Mouse (Mus musculus) heart, postnatal 0 days (tissue): ENCODE data around the gene Ell. TPM values are rescaled to one million over a fixed set of nuclear protein-coding genes. Genes with fewer than 3 reads are reported as not detected.

Source experiments
- ATAC-seq: fragments of 200-750 bp; cut with Nextera tagmentation; 2 replicates; pipeline ENCODE4 v1.8.0; 2017; ENCODE audit warnings: low read depth, moderate number of reproducible peaks, moderate library complexity; ENCODE audit not compliant: insufficient read depth
- DNase-seq: peaks from one replicate; pipeline ENCODE4 v3.0.0-alpha.2; 2016; ENCODE audit warnings: low spot score
- H3K27ac ChIP-seq: fragments of 300-500 bp; sonication (generic); 2 replicates; pipeline ENCODE4 v1.5.1; 2014; ENCODE audit warnings: low read depth, mild to moderate bottlenecking
- H3K27me3 ChIP-seq: fragments of 300-500 bp; sonication (generic); 2 replicates; pipeline ENCODE4 v1.6.1; 2014; ENCODE audit warnings: low read length, mixed read lengths; ENCODE audit not compliant: control insufficient read depth, insufficient read depth
- H3K36me3 ChIP-seq: fragments of 300-500 bp; sonication (generic); replicated peaks from 2 replicates; pipeline ENCODE4 v1.6.1; 2014; ENCODE audit warnings: low read length, mixed read lengths; ENCODE audit not compliant: control insufficient read depth, insufficient read depth
- H3K4me1 ChIP-seq: fragments of 300-500 bp; sonication (generic); 2 replicates; pipeline ENCODE4 v1.6.1; 2014; ENCODE audit warnings: antibody characterized with exemption; ENCODE audit not compliant: control insufficient read depth, insufficient read depth
- H3K4me2 ChIP-seq: fragments of 300-500 bp; sonication (generic); 2 replicates; pipeline ENCODE4 v1.6.1; 2014; ENCODE audit warnings: low read depth, mild to moderate bottlenecking, low read length, moderate library complexity
- H3K4me3 ChIP-seq: fragments of 300-500 bp; sonication (generic); 2 replicates; pipeline ENCODE4 v1.5.1; 2014; ENCODE audit warnings: low read depth, low read length
- H3K9ac ChIP-seq: fragments of 300-500 bp; sonication (generic); replicated peaks from 2 replicates; pipeline ENCODE4 v1.6.1; 2014; ENCODE audit warnings: low read depth, low read length, mixed read lengths
- H3K9me3 ChIP-seq: fragments of 300-500 bp; sonication (generic); replicated peaks from 2 replicates; pipeline ENCODE4 v1.6.1; 2016; ENCODE audit warnings: low read length; ENCODE audit not compliant: control insufficient read depth
- CTCF ChIP-seq: IDR thresholded peaks from 2 replicates; pipeline ENCODE4 v1.5.1; 2016; ENCODE audit warnings: antibody characterized with exemption, control low read depth, low read depth
- EP300 ChIP-seq: IDR thresholded peaks from 2 replicates; pipeline ENCODE4 v1.6.1; 2016; ENCODE audit warnings: antibody characterized with exemption, low read depth
- WGBS: fragments of 180-500 bp; shearing (Covaris S2); extraction: QIAGEN DNeasy Blood & Tissue Kit; methylation state at CpG from one replicate; pipeline ENCODE4 v1.1.7; 2014; 5-methylcytosine and 5-hydroxymethylcytosine counted together
- polyA plus RNA-seq: library from polyadenylated mRNA; unstranded; fragments of >200 nt; fragmentation: Nextera tagmentation; extraction: Ambion mirVana; gene quantifications from 2 replicates; pipeline ENCODE4 v1.2.1, GENCODE M21; 2015
- total RNA-seq: library from RNA; depleted of rRNA; stranded (reverse); fragments of >200 nt; gene quantifications from 2 replicates; pipeline ENCODE4 v1.2.3, GENCODE M21; 2014; ENCODE audit warnings: low replicate concordance

The Ell gene
- total and polyA plus RNA-seq, 2 experiments from 2014 or later: 7.3 to 9.1 TPM

DNA sequence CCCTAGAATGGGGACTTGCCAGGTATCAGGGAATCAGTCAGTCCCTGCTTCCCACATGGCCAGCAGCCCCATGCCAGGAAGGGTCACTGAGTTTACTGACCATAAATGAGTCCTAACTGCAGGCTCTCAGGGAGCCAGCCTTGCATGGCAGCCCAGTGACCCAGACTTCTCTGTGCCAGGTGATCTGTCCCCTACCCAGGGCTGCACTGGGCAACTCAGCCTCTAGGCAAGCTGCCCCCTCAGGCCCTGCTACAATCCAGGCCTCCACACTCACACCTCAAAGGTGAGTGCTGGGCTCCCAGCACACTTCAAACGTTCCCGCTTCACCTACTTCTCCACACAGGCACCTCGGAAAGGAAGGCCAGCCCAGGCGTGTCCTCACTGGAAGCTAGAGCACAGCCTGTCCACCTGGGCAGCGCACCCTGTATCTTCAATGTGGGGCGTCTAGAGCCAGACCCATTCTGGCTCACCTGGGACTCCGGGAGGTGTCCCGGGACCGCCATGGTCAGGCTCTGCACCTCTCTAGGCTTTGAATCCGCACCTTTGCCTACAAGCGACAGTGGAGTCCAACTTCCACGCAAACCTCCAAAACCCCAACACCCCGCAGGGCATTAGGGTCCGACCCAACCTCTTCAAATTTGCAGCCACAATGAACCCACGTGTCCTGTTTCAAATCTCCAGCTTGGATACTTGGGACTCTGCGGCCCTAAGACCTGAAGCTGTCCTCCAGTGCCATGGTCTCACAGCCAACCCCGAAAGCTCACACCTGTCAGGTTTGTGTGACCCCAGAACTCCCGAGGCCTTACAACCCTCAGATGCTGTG lies 67.7 kb downstream of the Ell start:
- Histone ChIP-seq H3K4me3 (peak overlapping the region; percentile 58), H3K4me1 (peaks cover 11% of the 10 kb centered on the region; the same call in 1 of the 2 replicates), H3K9me3 (no peaks in the 10 kb centered on the region), H3K36me3 (0 out of 2 replicates have a peak, but pooled peaks cover 5% of the 10 kb centered on the region), H3K27ac (no peak overlapping the region), H3K9ac (peak overlapping the region; percentile 69), H3K27me3 (no peaks in the 10 kb centered on the region), H3K4me2 (peak overlapping the region; percentile 96)
- TF ChIP-seq CTCF: no peak
- no peak for TF ChIP-seq EP300
- ATAC-seq (no peak), DNase-seq (no peak)
- WGBS: 71% methylated on average over 18 of the region's 18 CpGs

DNA sequence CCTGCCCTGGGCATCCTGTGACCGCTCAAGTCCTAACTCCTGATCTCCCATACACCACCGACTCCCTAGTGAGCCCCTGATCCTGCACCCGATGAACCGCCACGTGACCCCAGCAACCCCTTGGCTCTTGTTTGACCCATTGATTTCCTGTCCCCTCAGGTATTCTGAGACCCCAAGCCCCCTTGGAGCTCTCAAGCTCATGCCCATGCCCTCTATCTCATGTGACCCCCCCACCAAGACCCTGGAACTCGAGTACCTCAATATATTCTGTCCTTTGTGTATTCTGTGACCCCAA lies 68.3 kb downstream of the Ell start:
- peak overlapping the region; percentile 58 for H3K4me3 ChIP-seq
- H3K9ac ChIP-seq: peak overlapping the region; percentile 69
- no peak for TF ChIP-seq CTCF
- TF ChIP-seq EP300: no peak
- 38% methylated on average over 6 of the region's 6 CpGs for WGBS
- H3K27ac ChIP-seq: peak overlapping the region; percentile 92
- no peak for ATAC-seq
- no peak for DNase-seq
- no peaks in the 10 kb centered on the region for H3K27me3 ChIP-seq
- 0 out of 2 replicates have a peak, but pooled peaks cover 4% of the 10 kb centered on the region for H3K36me3 ChIP-seq
- peaks cover 11% of the 10 kb centered on the region; the same call in 1 of the 2 replicates for H3K4me1 ChIP-seq
- peak overlapping the region; percentile 96 for H3K4me2 ChIP-seq
- no peaks in the 10 kb centered on the region for H3K9me3 ChIP-seq

DNA sequence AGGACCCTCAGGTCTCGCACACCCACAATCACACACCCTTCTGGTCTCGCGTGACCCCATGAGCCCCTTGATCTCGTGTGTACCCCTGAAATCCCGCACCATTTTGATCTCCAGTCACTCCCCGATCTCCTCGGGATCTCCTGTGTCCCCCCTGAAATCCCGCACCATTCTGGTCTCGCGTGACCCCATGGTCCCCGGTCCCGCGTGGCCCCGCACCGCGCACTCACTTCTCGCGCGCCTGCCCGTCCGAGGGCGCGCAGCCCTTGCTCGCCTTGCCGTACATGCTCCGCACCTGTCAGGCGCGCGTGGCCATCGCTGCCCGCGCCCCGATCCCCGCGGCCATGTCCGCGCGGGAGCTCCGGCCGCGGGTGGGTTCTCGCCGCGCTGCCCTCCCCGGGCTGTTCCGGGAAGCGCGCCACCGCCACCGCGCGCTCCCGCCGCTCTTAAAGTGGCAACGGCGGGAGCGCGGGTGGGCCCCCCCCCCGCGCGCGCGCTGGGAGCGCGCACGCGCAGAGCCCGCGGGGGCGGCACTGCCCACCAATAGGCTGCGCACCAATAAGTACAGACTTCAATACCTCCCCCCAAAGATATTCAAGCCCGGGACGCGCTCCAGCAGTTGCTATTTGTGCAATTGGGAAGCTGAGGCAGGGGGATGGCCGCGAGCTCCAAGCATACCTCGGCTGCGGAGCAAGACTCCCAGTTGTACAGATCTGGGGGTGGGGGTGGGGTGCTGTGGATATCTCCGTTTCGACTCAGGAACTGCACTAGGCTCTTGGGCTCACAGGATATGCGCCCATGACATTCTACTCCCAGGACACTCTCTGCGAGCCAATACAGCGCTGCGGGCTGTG lies 68.9 kb downstream of the Ell start:
- DNase-seq: peak; percentile 46
- TF ChIP-seq CTCF (no peak), EP300 (0 out of 2 replicates have a peak, but pooled peaks have one; percentile 30)
- H3K36me3 ChIP-seq: no peaks in the 10 kb centered on the region
- no peaks in the 10 kb centered on the region for H3K9me3 ChIP-seq
- H3K4me2 ChIP-seq: peak overlapping the region; percentile 96
- H3K27me3 ChIP-seq: no peaks in the 10 kb centered on the region
- H3K27ac ChIP-seq: peak overlapping the region; percentile 92
- no peak for ATAC-seq
- H3K9ac ChIP-seq: peak overlapping the region; percentile 69
- peaks cover 11% of the 10 kb centered on the region; the same call in 1 of the 2 replicates for H3K4me1 ChIP-seq
- H3K4me3 ChIP-seq: peak overlapping the region; percentile 58
- WGBS: 1% methylated on average over 83 of the region's 84 CpGs

DNA sequence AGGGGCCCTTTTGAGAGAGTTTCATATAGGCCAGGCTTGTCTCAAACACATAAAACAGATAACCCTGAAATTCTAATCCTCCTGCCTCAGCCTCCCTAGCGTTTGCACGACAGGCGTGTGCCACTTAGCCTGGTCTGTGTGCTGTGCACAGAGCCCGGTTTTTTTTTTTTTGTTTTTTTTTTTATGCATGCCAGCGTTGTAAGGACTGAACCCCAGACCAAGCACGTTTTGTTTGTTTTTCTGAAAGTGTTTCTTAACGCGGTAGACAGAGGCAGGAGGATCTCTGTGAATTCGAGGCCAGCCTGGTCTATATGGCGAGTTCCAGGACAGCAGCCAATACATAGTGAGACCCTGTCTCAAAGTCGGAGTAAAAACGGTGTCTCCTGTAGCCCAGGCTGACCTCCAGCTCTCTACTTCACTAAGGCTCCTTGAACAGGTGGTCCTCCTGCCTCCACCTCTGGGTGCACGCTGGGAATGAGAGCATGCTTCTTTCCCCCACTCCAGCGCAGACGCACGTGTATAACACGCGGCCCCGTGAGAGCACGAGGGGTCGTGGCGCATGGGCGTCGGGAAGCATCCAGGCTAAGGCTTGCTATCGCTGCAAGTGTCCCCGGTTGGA lies 69.6 kb downstream of the Ell start, which contains the start of gene Ssbp4:
Gene Ssbp4 (minus strand): TSS at position 124 of the 619 bp plus-strand sequence.
- H3K4me3 ChIP-seq: peak within 1 kb of the TSS; percentile 58
- TF ChIP-seq EP300: no peak
- TF ChIP-seq CTCF: no peak
- ATAC-seq (no peak), DNase-seq (no peak)
- WGBS: 3% methylated on average over 26 of the region's 26 CpGs
- H3K36me3 ChIP-seq: no peaks in the 10 kb centered on the region
- no peaks in the 10 kb centered on the region for H3K27me3 ChIP-seq
- H3K4me2 ChIP-seq: peak within 1 kb of the TSS; percentile 96
- H3K4me1 ChIP-seq: peaks cover 11% of the 10 kb centered on the region; the same call in 1 of the 2 replicates
- H3K9ac ChIP-seq: peak within 1 kb of the TSS; percentile 69
- peak within 1 kb of the TSS; percentile 92 for H3K27ac ChIP-seq
- H3K9me3 ChIP-seq: no peaks in the 10 kb centered on the region

DNA sequence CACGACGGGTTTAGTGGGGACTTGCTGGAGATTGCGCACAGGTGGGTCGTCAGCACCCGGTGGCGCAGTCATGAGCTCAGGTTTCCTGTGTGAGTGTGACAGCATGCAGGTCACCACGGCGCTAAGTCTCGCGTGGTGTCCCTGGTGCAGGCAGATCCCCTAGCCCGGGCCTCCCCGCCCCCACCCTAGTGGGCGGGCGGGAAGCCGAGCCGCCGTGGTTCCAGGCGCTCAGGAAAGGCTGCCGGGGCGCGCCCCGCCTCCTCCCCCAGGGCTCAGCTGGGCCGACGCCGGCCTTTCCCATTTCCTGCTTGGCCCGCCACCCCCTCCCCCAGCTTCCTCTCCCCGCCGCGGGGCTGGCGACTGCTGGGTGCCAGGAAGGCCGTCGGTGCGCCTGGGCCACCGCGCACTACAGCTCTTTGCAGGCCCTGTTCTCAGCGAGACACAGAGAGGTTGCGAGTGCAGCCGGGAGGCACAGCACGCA lies 70.2 kb downstream of the Ell start:
- Histone ChIP-seq H3K9me3 (no peaks in the 10 kb centered on the region), H3K4me2 (peak overlapping the region; percentile 96), H3K4me3 (peak overlapping the region; percentile 56), H3K27me3 (no peaks in the 10 kb centered on the region), H3K36me3 (no peaks in the 10 kb centered on the region), H3K27ac (peak overlapping the region; percentile 92), H3K9ac (peak overlapping the region; percentile 52), H3K4me1 (peaks cover 11% of the 10 kb centered on the region; the same call in 1 of the 2 replicates)
- under 1% methylated on average over 24 of the region's 39 CpGs for WGBS
- DNase-seq: peak; percentile 84
- peak; percentile 68 for ATAC-seq
- TF ChIP-seq EP300: peak; percentile 57; the same call in 1 of the 2 replicates
- no peak for TF ChIP-seq CTCF
